31 mouse cellular contexts compared by ENCODE assay signal in the genomic region with DNA sequence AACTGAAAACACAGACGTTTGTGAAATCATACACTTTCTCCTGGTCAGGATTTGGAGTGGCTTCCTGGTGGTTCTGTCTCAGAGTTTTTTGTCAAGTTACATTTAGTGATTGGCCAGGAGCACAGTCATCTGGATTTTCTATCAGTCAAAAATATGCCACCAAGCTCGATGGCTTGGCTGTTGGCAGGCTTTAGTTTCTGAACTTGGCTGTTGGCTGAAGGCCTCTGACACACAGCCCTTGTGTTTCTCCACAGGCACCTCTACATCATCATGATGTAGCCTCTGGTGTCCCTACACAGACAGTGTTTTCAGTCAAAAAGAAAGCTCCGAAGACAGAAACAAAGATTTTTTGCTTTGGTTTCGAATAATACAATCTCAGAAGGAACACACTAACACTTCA.
DNase-seq lines count a peak whose midpoint lies in the region; ATAC-seq and TF ChIP-seq lines count a peak whose summit lies in the region.
"Had no signal": no experiment of that assay in that cellular context is flagged by ENCODE, and none has a peak within 500 bp of the region (broad histone marks: within the 10 kb centered on the region; RNA-seq: fewer than 3 reads in every experiment).

No protein-coding gene starts in this region.

- intact Hi-C loops in heart, postnatal 25 days (cut with DNase I), result loop anchor here (2.0 kb wide), 1 partner anchor 21 kb away; no protein-coding TSS in a partner anchor

- no peak for TF ChIP-seq CTCF in lung, embryonic 14.5 days (IDR thresholded peaks at IDR 0.05; ENCODE audit: low read depth)

- DNase-seq in adrenal gland, adult 2 months, result peak; percentile 30
- DNase-seq in adrenal gland, postnatal 4 days (ENCODE audit: low spot score in 2 of 2), result no peak
- DNase-seq in heart, adult 18-20 months, result peak; percentile 25 to 45
- DNase-seq in heart, postnatal 25 days (ENCODE audit: low spot score), result no peak
- peak; percentile 9 for DNase-seq in lung, embryonic 14.5 days
- DNase-seq in lung, postnatal 4 days, result no peak
- no peak for DNase-seq in urinary bladder, postnatal 4 days (ENCODE audit: low spot score in 2 of 2)
- DNase-seq: cerebellum, adult 11-12 months; cerebellum, adult 9-11 months; gastrocnemius, adult 2 months; gastrocnemius, postnatal 36 days; kidney, adult 11 months; kidney, postnatal 25 days; lung, postnatal 36 days; right cerebral cortex, adult 18-20 months; right cerebral cortex, postnatal 4 days; thymus, postnatal 4 days had no signal

- H3K9ac ChIP-seq in lung, embryonic 14.5 days, result no peak overlapping the region
- H3K9ac ChIP-seq: heart, embryonic 13.5 days; hindbrain, embryonic 15.5 days; kidney, embryonic 15.5 days; limb, embryonic 13.5 days; midbrain, embryonic 12.5 days; neural tube, embryonic 12.5 days had no signal

- H3K27ac ChIP-seq in lung, embryonic 14.5 days (ENCODE audit: low read depth), result no peak overlapping the region
- H3K27ac ChIP-seq: gastrocnemius, adult 2 months; heart, embryonic 13.5 days; hindbrain, embryonic 10.5 days; hindbrain, embryonic 15.5 days; kidney, embryonic 15.5 days; limb, embryonic 13.5 days; midbrain, embryonic 12.5 days; neural tube, embryonic 12.5 days had no signal

- no peaks in the 10 kb centered on the region for H3K36me3 ChIP-seq in lung, embryonic 14.5 days (ENCODE audit: insufficient read depth)
- H3K36me3 ChIP-seq: heart, embryonic 13.5 days; hindbrain, embryonic 10.5 days; hindbrain, embryonic 15.5 days; kidney, embryonic 15.5 days; limb, embryonic 13.5 days; midbrain, embryonic 12.5 days; neural tube, embryonic 12.5 days had no signal

- H3K4me2 ChIP-seq in lung, embryonic 14.5 days, result no peak overlapping the region
- H3K4me2 ChIP-seq: heart, embryonic 13.5 days; hindbrain, embryonic 15.5 days; kidney, embryonic 15.5 days; limb, embryonic 13.5 days; liver, embryonic 11.5 days; midbrain, embryonic 12.5 days; neural tube, embryonic 12.5 days had no signal

- ATAC-seq in lung, embryonic 14.5 days (ENCODE audit: insufficient read depth), result no peak
- ATAC-seq: forebrain, embryonic 16.5 days; inflammation-experienced regulatory T-cells, adult 6 months had no signal

- H3K27me3 ChIP-seq in lung, embryonic 14.5 days (ENCODE audit: insufficient read depth, low read length), result no peaks in the 10 kb centered on the region
- H3K27me3 ChIP-seq: CH12.LX; heart, embryonic 13.5 days; hindbrain, embryonic 15.5 days; kidney, embryonic 15.5 days; limb, embryonic 13.5 days; megakaryocyte, embryonic 14.5 days; midbrain, embryonic 12.5 days; neural tube, embryonic 12.5 days had no signal

- WGBS in lung, embryonic 14.5 days, result 58% methylated on average over 4 of the region's 4 CpGs

- H3K4me1 ChIP-seq in lung, embryonic 14.5 days (ENCODE audit: insufficient read depth), result no peaks in the 10 kb centered on the region
- H3K4me1 ChIP-seq: heart, embryonic 13.5 days; hindbrain, embryonic 10.5 days; hindbrain, embryonic 15.5 days; kidney, embryonic 15.5 days; megakaryocyte, embryonic 14.5 days; midbrain, embryonic 12.5 days; neural tube, embryonic 12.5 days had no signal

- no peak overlapping the region for H3K4me3 ChIP-seq in lung, embryonic 14.5 days (ENCODE audit: low read depth, low read length)
- H3K4me3 ChIP-seq: erythroblast, embryonic 14.5 days; gastrocnemius, adult 2 months; heart, embryonic 13.5 days; hindbrain, embryonic 10.5 days; hindbrain, embryonic 15.5 days; kidney, embryonic 15.5 days; limb, embryonic 13.5 days; megakaryocyte, embryonic 14.5 days; midbrain, embryonic 12.5 days; myocyte; neural tube, embryonic 12.5 days had no signal

- no peaks in the 10 kb centered on the region for H3K9me3 ChIP-seq in lung, embryonic 14.5 days (ENCODE audit: low read depth, low read length)
- H3K9me3 ChIP-seq: heart, embryonic 13.5 days; hindbrain, embryonic 10.5 days; hindbrain, embryonic 15.5 days; kidney, embryonic 15.5 days; limb, embryonic 13.5 days; midbrain, embryonic 12.5 days; neural tube, embryonic 12.5 days had no signal

Comparison
In these comparisons a context has a peak if more than half of its experiments do, and no peak if none do; other contexts are left out.
1. DNase-seq: peak in adrenal gland, adult 2 months (single experiment), heart, adult 18-20 months (2 of 2) and lung, embryonic 14.5 days (single experiment); none in adrenal gland, postnatal 4 days (0 of 2), heart, postnatal 25 days (single experiment), lung, postnatal 4 days (0 of 2) and urinary bladder, postnatal 4 days (0 of 2).